Mouse (Mus musculus) lung, embryonic 15.5 days (tissue): ENCODE results near the gene Wnt6. TPM values are rescaled to one million over a fixed set of nuclear protein-coding genes. Genes with fewer than 3 reads are reported as not detected.

Source experiments
- polyA plus RNA-seq: library from polyadenylated mRNA; unstranded; fragments of >200 nt; fragmentation: Nextera tagmentation; extraction: Ambion mirVana; gene quantifications from 2 replicates; pipeline ENCODE4 v1.2.1, GENCODE M21; 2015

Wnt6 gene
- polyA plus RNA-seq, 1 experiment from 2014 or later, result 1.2 TPM

Other genes starting within 250 kb of the Wnt6 start
- gene Plcd4, start 229.0 kb upstream of the Wnt6 start, polyA plus RNA-seq, result 0.68 and 0.80 TPM in 2 replicates
- 30.9 and 31.0 TPM in 2 replicates for gene Usp37, start 227.6 kb upstream of the Wnt6 start, polyA plus RNA-seq
- 6.5 and 6.9 TPM in 2 replicates for gene Zfp142, start 183.6 kb upstream of the Wnt6 start, polyA plus RNA-seq
- 18.4 and 20.0 TPM in 2 replicates for gene Bcs1l, start 183.6 kb upstream of the Wnt6 start, polyA plus RNA-seq
- 32.4 and 33.7 TPM in 2 replicates for gene Rnf25, start 170.5 kb upstream of the Wnt6 start, polyA plus RNA-seq
- gene Stk36, start 170.4 kb upstream of the Wnt6 start, polyA plus RNA-seq, result 7.8 and 8.9 TPM in 2 replicates
- 15.9 and 16.5 TPM in 2 replicates for gene Ttll4, start 110.1 kb upstream of the Wnt6 start, polyA plus RNA-seq
- 3.0 TPM in 2 replicates for gene Cyp27a1, start 58.3 kb upstream of the Wnt6 start, polyA plus RNA-seq
- gene Prkag3, start 22.7 kb upstream of the Wnt6 start, polyA plus RNA-seq, result 0.34 and 0.57 TPM in 2 replicates
- gene Wnt10a, start 19.6 kb downstream of the Wnt6 start, polyA plus RNA-seq, result 0.20 and 0.25 TPM in 2 replicates
- gene Cdk5r2, start 83.0 kb downstream of the Wnt6 start, polyA plus RNA-seq, result not detected in 2 replicates
- not detected in 2 replicates for gene Fev, start 113.5 kb downstream of the Wnt6 start, polyA plus RNA-seq
- gene Cryba2, start 121.3 kb downstream of the Wnt6 start, polyA plus RNA-seq, result not detected in 2 replicates
- 0.81 and 0.97 TPM in 2 replicates for gene Cfap65, start 163.7 kb downstream of the Wnt6 start, polyA plus RNA-seq
- gene Ihh, start 179.8 kb downstream of the Wnt6 start, polyA plus RNA-seq, result 0.06 and 0.07 TPM in 2 replicates